Mouse (Mus musculus): ENCODE measurements around the gene Sap18. TPM values are rescaled to one million over a fixed set of nuclear protein-coding genes. Genes with fewer than 3 reads are reported as not detected.
"Not testable (repeated sequence)": the region's sequence is repeated elsewhere in the genome, so short reads cannot be mapped to it uniquely, and the experiment has no call there.

Gene Sap18
- polyA plus RNA-seq, 1 experiment, result not detected

- Histone ChIP-seq H3K4me1 (ENCODE audit: control insufficient read depth, insufficient read depth, low read length) (no peaks in the 10 kb centered on the region), H3K4me3 (ENCODE audit: insufficient read depth, low read depth, low read length) (no peak overlapping the region), H3K27ac (ENCODE audit: insufficient read depth, low read depth, low read length) (no peak overlapping the region)
- no peak for TF ChIP-seq CTCF (IDR thresholded peaks at IDR 0.05; ENCODE audit: insufficient read depth, low read depth, low read length)
- TF ChIP-seq POLR2A (IDR thresholded peaks at IDR 0.05; ENCODE audit: insufficient read depth, low read depth, low read length), result no peak
- WGBS, result 95% methylated on average over 5 of the region's 5 CpGs
Observed at GRCm38 (mm10) chr14:57811844-57812243, 13.9 kb downstream of the Sap18 start.

- WGBS, result 85% methylated on average over 4 of the region's 4 CpGs
- no peak for TF ChIP-seq POLR2A (IDR thresholded peaks at IDR 0.05; ENCODE audit: insufficient read depth, low read depth, low read length)
- TF ChIP-seq CTCF (IDR thresholded peaks at IDR 0.05; ENCODE audit: insufficient read depth, low read depth, low read length), result no peak
- H3K4me1 ChIP-seq (ENCODE audit: control insufficient read depth, insufficient read depth, low read length), result no peaks in the 10 kb centered on the region
- H3K4me3 ChIP-seq (ENCODE audit: insufficient read depth, low read depth, low read length), result no peak overlapping the region
- no peak overlapping the region for H3K27ac ChIP-seq (ENCODE audit: insufficient read depth, low read depth, low read length)
Observed at GRCm38 (mm10) chr14:57820839-57821238, 22.9 kb downstream of the Sap18 start.

GRCm38 (mm10) chr14:57825788-57826751 lies 28.1 kb downstream of the Sap18 start, which contains the start of the genes Ska3 and Mrpl57:
Gene Ska3 (minus strand): TSS chr14:57826185.
Gene Mrpl57 (plus strand): TSS chr14:57826234.
- under 1% methylated on average over 96 of the region's 96 CpGs for WGBS
- TF ChIP-seq CTCF (IDR thresholded peaks at IDR 0.05; ENCODE audit: insufficient read depth, low read depth, low read length) (peak; percentile 12; the same call in 1 of the 2 replicates), POLR2A (IDR thresholded peaks at IDR 0.05; ENCODE audit: insufficient read depth, low read depth, low read length) (peak; percentile 80; the same call in 1 of the 2 replicates)
- Histone ChIP-seq H3K27ac (ENCODE audit: insufficient read depth, low read depth, low read length) (peak within 1 kb of the TSS; percentile 78), H3K4me3 (ENCODE audit: insufficient read depth, low read depth, low read length) (peak within 1 kb of the TSS; percentile 86), H3K4me1 (ENCODE audit: control insufficient read depth, insufficient read depth, low read length) (no peaks in the 10 kb centered on the region)

- 64% methylated on average over 1 of the region's 1 CpGs for WGBS
- TF ChIP-seq POLR2A (IDR thresholded peaks at IDR 0.05; ENCODE audit: insufficient read depth, low read depth, low read length), result no peak
- TF ChIP-seq CTCF (IDR thresholded peaks at IDR 0.05; ENCODE audit: insufficient read depth, low read depth, low read length), result no peak
- H3K27ac ChIP-seq (ENCODE audit: insufficient read depth, low read depth, low read length), result no peak overlapping the region
- H3K4me1 ChIP-seq (ENCODE audit: control insufficient read depth, insufficient read depth, low read length), result no peaks in the 10 kb centered on the region
- no peak overlapping the region for H3K4me3 ChIP-seq (ENCODE audit: insufficient read depth, low read depth, low read length)
Observed at GRCm38 (mm10) chr14:57827284-57827683, 29.3 kb downstream of the Sap18 start.

GRCm38 (mm10) chr14:57833526-57833925 lies 35.5 kb downstream of the Sap18 start:
- Histone ChIP-seq H3K27ac (ENCODE audit: insufficient read depth, low read depth, low read length) (no peak overlapping the region), H3K4me3 (ENCODE audit: insufficient read depth, low read depth, low read length) (no peak overlapping the region), H3K4me1 (ENCODE audit: control insufficient read depth, insufficient read depth, low read length) (no peaks in the 10 kb centered on the region)
- 94% methylated on average over 2 of the region's 2 CpGs for WGBS
- no peak for TF ChIP-seq CTCF (IDR thresholded peaks at IDR 0.05; ENCODE audit: insufficient read depth, low read depth, low read length)
- no peak for TF ChIP-seq POLR2A (IDR thresholded peaks at IDR 0.05; ENCODE audit: insufficient read depth, low read depth, low read length)

GRCm38 (mm10) chr14:57835157-57835556 lies 37.2 kb downstream of the Sap18 start:
- H3K27ac ChIP-seq (ENCODE audit: insufficient read depth, low read depth, low read length), result no peak overlapping the region
- 91% methylated on average over 10 of the region's 10 CpGs for WGBS
- no peak for TF ChIP-seq CTCF (IDR thresholded peaks at IDR 0.05; ENCODE audit: insufficient read depth, low read depth, low read length)
- no peak for TF ChIP-seq POLR2A (IDR thresholded peaks at IDR 0.05; ENCODE audit: insufficient read depth, low read depth, low read length)
- H3K4me1 ChIP-seq (ENCODE audit: control insufficient read depth, insufficient read depth, low read length), result no peaks in the 10 kb centered on the region
- H3K4me3 ChIP-seq (ENCODE audit: insufficient read depth, low read depth, low read length), result no peak overlapping the region

GRCm38 (mm10) chr14:57844535-57844934 lies 46.6 kb downstream of the Sap18 start:
- Histone ChIP-seq H3K27ac (ENCODE audit: insufficient read depth, low read depth, low read length) (no peak overlapping the region), H3K4me3 (ENCODE audit: insufficient read depth, low read depth, low read length) (no peak overlapping the region), H3K4me1 (ENCODE audit: control insufficient read depth, insufficient read depth, low read length) (no peaks in the 10 kb centered on the region)
- 93% methylated on average over 3 of the region's 3 CpGs for WGBS
- TF ChIP-seq CTCF (IDR thresholded peaks at IDR 0.05; ENCODE audit: insufficient read depth, low read depth, low read length) (no peak), POLR2A (IDR thresholded peaks at IDR 0.05; ENCODE audit: insufficient read depth, low read depth, low read length) (no peak)

GRCm38 (mm10) chr14:57848061-57848460 lies 50.1 kb downstream of the Sap18 start:
- not testable (repeated sequence) for H3K4me1 ChIP-seq (ENCODE audit: control insufficient read depth, insufficient read depth, low read length); H3K27ac ChIP-seq (ENCODE audit: insufficient read depth, low read depth, low read length); H3K4me3 ChIP-seq (ENCODE audit: insufficient read depth, low read depth, low read length)
- WGBS, result 89% methylated on average over 5 of the region's 5 CpGs

GRCm38 (mm10) chr14:57848646-57849045 lies 50.7 kb downstream of the Sap18 start:
- Histone ChIP-seq H3K27ac (ENCODE audit: insufficient read depth, low read depth, low read length) (no peak overlapping the region), H3K4me1 (ENCODE audit: control insufficient read depth, insufficient read depth, low read length) (no peaks in the 10 kb centered on the region), H3K4me3 (ENCODE audit: insufficient read depth, low read depth, low read length) (no peak overlapping the region)
- WGBS, result 96% methylated on average over 2 of the region's 2 CpGs
- no peak for TF ChIP-seq POLR2A (IDR thresholded peaks at IDR 0.05; ENCODE audit: insufficient read depth, low read depth, low read length)
- TF ChIP-seq CTCF (IDR thresholded peaks at IDR 0.05; ENCODE audit: insufficient read depth, low read depth, low read length), result no peak

Data from olfactory bulb, adult 2 months (tissue).